Mouse (Mus musculus) liver, embryonic 12.5 days (tissue): ENCODE results near the gene Ski. TPM values are rescaled to one million over a fixed set of nuclear protein-coding genes. Genes with fewer than 3 reads are reported as not detected.

Experiments
- ATAC-seq: fragments of 200-750 bp; cut with Nextera tagmentation; 2 replicates; pipeline ENCODE4 v1.8.0; 2017; ENCODE audit warnings: moderate number of reproducible peaks, mild to moderate bottlenecking, moderate library complexity
- H3K27ac ChIP-seq: fragments of 300-500 bp; sonication (generic); 2 replicates; pipeline ENCODE4 v1.5.1; 2016; ENCODE audit warnings: mild to moderate bottlenecking
- H3K27me3 ChIP-seq: fragments of 300-500 bp; sonication (generic); replicated peaks from 2 replicates; pipeline ENCODE4 v1.6.1; 2016; ENCODE audit warnings: mild to moderate bottlenecking, moderate library complexity
- H3K36me3 ChIP-seq: fragments of 300-500 bp; sonication (generic); 2 replicates; pipeline ENCODE4 v1.6.1; 2016; ENCODE audit warnings: mild to moderate bottlenecking, moderate library complexity
- H3K4me1 ChIP-seq: fragments of 300-500 bp; sonication (generic); 2 replicates; pipeline ENCODE4 v1.6.1; 2016
- H3K4me2 ChIP-seq: fragments of 300-500 bp; sonication (generic); 2 replicates; pipeline ENCODE4 v1.6.1; 2016; ENCODE audit warnings: mild to moderate bottlenecking, moderate library complexity
- H3K4me3 ChIP-seq: fragments of 300-500 bp; sonication (generic); 2 replicates; pipeline ENCODE4 v1.5.1; 2016; ENCODE audit warnings: mild to moderate bottlenecking, moderate library complexity
- H3K9ac ChIP-seq: fragments of 300-500 bp; sonication (generic); 2 replicates; pipeline ENCODE4 v1.6.1; 2016; ENCODE audit warnings: mild to moderate bottlenecking, moderate library complexity
- H3K9me3 ChIP-seq: fragments of 300-500 bp; sonication (generic); replicated peaks from 2 replicates; pipeline ENCODE4 v1.6.1; 2016; ENCODE audit warnings: mild to moderate bottlenecking, moderate library complexity
- WGBS: fragments of 180-500 bp; shearing (Covaris S2); methylation state at CpG from one replicate; pipeline ENCODE4 v1.1.7; 2016; ENCODE audit not compliant: insufficient replicate concordance; 5-methylcytosine and 5-hydroxymethylcytosine counted together
- polyA plus RNA-seq: library from polyadenylated mRNA; unstranded; fragments of >200 nt; fragmentation: Nextera tagmentation; extraction: Ambion mirVana; gene quantifications from 2 replicates; pipeline ENCODE4 v1.2.1, GENCODE M21; 2016

Ski gene
- polyA plus RNA-seq, 1 experiment from 2014 or later: 3.5 TPM

DNA sequence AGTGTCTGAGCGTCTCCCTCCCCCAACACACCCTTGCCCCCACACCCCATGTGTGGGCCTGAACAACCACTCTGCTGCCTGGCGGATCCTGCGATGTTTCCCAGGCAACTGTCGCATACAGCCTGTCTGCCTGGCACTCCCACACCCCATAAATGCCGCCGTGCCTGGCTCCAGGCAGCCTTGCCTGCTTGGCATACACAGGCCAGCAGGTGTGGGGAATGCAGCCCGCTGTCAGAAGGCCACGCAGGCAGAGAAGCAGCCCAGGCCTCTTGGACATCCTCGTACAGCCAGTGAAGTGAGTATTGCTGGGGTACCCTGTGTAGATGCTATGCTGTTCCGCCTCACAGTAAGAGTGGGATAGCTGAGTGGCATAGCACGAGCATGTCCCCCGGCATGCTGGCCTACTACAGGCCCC, 24.3 kb upstream of the Ski start:
- ATAC-seq: no peak
- Histone ChIP-seq H3K4me2 (no peak overlapping the region), H3K27ac (no peak overlapping the region), H3K9me3 (no peaks in the 10 kb centered on the region), H3K9ac (no peak overlapping the region), H3K4me1 (peaks cover 42% of the 10 kb centered on the region), H3K36me3 (no peaks in the 10 kb centered on the region), H3K27me3 (peaks cover 4% of the 10 kb centered on the region; the same call in 1 of the 2 replicates), H3K4me3 (no peak overlapping the region)
- WGBS: 78% methylated on average over 12 of the region's 12 CpGs

DNA sequence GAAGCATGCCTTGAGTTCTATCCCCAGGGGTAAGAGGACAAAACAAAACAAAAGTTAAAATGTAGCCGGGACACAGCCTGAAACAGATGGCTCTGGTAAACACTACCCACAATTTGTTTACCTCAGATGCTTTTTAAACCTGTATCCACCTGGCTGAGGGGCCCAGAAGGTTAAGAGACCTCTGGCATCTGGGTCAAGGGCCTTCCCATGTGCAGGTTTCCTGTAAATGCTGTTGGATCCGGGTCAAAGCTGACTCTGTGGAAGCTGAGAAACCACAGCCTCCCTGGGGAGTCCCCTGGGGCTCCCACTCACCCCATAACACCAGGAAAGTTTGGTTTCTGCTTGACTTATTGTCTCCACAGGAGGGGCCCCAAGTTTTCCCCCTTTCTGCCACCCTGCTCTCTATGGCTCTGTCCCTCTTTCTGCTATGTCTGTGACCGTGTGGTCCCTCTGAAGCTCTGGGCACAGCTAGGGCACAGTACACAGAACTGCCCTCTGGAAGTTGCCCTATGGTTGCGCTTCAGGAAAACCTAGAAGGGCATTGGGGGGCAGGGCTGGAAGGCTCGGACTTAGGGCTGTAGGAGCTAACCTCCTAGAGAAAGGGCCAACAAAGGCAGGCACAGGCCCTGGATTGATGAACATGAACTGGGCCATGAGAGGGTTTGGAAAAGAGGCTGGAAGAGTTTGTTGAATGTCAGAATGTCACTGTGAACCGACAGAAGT, 23.5 kb upstream of the Ski start:
- peaks cover 34% of the 10 kb centered on the region for H3K4me1 ChIP-seq
- no peak for ATAC-seq
- WGBS: 48% methylated on average over 6 of the region's 6 CpGs

DNA sequence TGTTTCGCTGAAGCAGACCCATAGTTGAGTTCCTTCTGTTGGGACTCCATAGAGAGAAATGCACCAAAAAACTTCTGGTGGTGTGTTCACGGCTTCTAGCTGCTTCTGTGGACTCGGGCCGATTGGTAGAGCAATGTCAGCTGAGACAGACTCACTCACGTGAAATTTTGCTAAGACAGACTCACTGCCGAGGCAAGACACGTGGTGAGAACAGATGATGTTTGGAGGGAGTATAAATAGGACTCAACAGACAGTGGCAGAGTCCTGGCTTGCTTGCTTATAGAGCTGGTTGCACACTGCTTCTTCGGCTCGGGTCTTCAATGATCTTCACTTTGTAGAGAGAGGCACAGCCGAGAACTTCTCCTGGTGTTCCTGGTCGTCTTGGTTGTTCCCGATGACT, 20.8 kb upstream of the Ski start:
- Histone ChIP-seq H3K9ac (no peak overlapping the region), H3K4me1 (peaks cover 12% of the 10 kb centered on the region; the same call in 1 of the 2 replicates), H3K27ac (no peak overlapping the region), H3K9me3 (no peaks in the 10 kb centered on the region), H3K4me2 (no peak overlapping the region), H3K4me3 (no peak overlapping the region), H3K36me3 (no peaks in the 10 kb centered on the region), H3K27me3 (peaks cover 5% of the 10 kb centered on the region; the same call in 1 of the 2 replicates)
- WGBS: 59% methylated on average over 12 of the region's 12 CpGs
- ATAC-seq: no peak

More for the DNA sequence above, 23.5 kb upstream of the Ski start:
- no peak overlapping the region for H3K4me2 ChIP-seq
- no peaks in the 10 kb centered on the region for H3K36me3 ChIP-seq
- no peak overlapping the region for H3K4me3 ChIP-seq
- no peak overlapping the region for H3K9ac ChIP-seq
- peaks cover 5% of the 10 kb centered on the region; the same call in 1 of the 2 replicates for H3K27me3 ChIP-seq
- H3K27ac ChIP-seq: no peak overlapping the region
- no peaks in the 10 kb centered on the region for H3K9me3 ChIP-seq

DNA sequence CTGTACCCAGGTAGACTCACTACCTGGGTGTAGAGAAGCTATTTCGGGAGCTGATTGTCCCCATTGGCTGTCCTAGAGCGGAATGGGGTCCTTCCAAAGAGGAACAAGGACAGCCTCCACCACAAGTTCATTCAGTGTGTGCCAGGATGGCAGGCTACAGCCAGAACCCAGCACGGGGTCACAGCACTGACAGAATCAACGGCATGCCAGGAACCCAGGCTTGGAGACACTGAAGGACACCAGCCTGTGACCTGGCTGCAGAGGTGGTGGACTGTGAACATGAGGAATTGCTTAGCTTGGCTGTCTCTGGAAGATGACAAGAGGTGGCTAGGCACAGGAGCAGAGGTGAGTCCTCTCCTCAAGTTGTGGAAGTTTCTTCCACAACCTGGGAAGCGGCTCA, 19.9 kb upstream of the Ski start:
- Histone ChIP-seq H3K4me2 (no peak overlapping the region), H3K36me3 (no peaks in the 10 kb centered on the region), H3K9ac (no peak overlapping the region), H3K4me1 (peaks cover 18% of the 10 kb centered on the region), H3K27me3 (peaks cover 5% of the 10 kb centered on the region; the same call in 1 of the 2 replicates), H3K4me3 (no peak overlapping the region), H3K9me3 (no peaks in the 10 kb centered on the region), H3K27ac (no peak overlapping the region)
- ATAC-seq: no peak
- 77% methylated on average over 5 of the region's 5 CpGs for WGBS

DNA sequence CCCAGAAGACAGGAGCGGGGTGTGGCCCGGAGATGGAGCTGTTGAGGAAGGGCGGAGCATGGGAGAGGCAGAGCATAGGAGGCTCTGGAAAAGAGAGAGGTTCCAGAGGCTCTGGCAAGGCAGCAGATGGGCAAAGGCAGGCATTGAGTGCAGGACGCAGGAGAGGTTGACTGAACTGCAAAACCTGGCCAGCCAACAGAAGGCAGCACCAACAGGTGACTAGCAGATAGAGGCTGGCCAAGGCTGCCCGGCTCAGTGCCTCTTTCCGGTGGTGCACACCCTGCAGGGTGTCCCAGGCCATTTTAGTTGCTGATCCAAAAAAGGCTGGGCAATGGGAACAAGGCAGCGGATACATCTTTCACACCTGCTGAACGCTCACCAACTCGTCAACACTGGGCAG, 19.4 kb upstream of the Ski start:
- no peak overlapping the region for H3K9ac ChIP-seq
- no peak overlapping the region for H3K4me3 ChIP-seq
- H3K36me3 ChIP-seq: no peaks in the 10 kb centered on the region
- H3K9me3 ChIP-seq: no peaks in the 10 kb centered on the region
- ATAC-seq: no peak
- no peak overlapping the region for H3K4me2 ChIP-seq
- peaks cover 21% of the 10 kb centered on the region for H3K4me1 ChIP-seq
- H3K27me3 ChIP-seq: peaks cover 5% of the 10 kb centered on the region; the same call in 1 of the 2 replicates
- H3K27ac ChIP-seq: no peak overlapping the region
- 69% methylated on average over 9 of the region's 9 CpGs for WGBS

DNA sequence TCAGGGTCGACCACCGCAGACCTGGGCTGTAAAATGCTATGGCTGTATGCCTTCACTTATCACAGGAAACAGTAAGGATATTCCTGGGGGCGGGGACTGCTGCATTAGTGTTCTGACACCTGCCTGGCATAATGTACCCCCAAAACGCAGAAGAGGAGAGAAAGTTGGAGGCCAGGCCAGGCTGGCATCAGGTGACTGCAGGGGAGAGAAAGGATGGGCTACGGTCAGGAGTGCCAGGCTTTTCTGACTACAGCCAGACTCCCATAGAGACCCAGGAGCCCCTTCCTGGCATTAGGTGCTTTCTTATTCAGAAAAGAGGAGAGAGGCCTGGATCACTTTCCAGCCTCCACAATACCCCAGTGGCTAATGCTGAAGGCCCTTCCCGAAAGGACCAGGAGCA, 17.1 kb upstream of the Ski start:
- no peak for ATAC-seq
- Histone ChIP-seq H3K9me3 (no peaks in the 10 kb centered on the region), H3K36me3 (no peaks in the 10 kb centered on the region), H3K27ac (no peak overlapping the region), H3K4me3 (no peak overlapping the region), H3K27me3 (peaks cover 9% of the 10 kb centered on the region; the same call in 1 of the 2 replicates), H3K9ac (no peak overlapping the region), H3K4me1 (peaks cover 30% of the 10 kb centered on the region), H3K4me2 (no peak overlapping the region)
- WGBS: 46% methylated on average over 6 of the region's 6 CpGs

DNA sequence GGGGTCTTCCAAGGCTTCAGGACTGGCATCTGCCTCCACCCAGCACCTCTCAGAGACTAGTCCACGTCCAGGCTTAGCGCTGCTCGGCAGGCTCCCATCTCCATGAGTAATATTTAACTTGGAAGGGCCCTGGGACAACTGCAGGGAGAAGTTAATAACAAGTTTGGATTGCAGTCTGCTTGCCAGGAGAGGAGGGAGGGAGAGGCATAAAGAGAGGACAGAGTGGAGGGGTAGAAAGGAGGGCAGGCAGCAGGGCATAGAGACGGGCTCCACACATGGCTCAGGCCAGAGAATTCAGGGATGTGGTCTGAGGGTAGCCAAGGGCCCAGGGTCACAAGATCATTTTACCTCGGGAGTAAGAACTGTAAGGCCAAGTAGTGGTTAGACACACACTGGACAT, 15.9 kb upstream of the Ski start:
- no peaks in the 10 kb centered on the region for H3K9me3 ChIP-seq
- H3K4me2 ChIP-seq: no peak overlapping the region
- peaks cover 9% of the 10 kb centered on the region for H3K27me3 ChIP-seq
- H3K36me3 ChIP-seq: no peaks in the 10 kb centered on the region
- peaks cover 42% of the 10 kb centered on the region for H3K4me1 ChIP-seq
- no peak overlapping the region for H3K4me3 ChIP-seq
- no peak overlapping the region for H3K9ac ChIP-seq
- H3K27ac ChIP-seq: no peak overlapping the region
- no peak for ATAC-seq
- 72% methylated on average over 5 of the region's 5 CpGs for WGBS

DNA sequence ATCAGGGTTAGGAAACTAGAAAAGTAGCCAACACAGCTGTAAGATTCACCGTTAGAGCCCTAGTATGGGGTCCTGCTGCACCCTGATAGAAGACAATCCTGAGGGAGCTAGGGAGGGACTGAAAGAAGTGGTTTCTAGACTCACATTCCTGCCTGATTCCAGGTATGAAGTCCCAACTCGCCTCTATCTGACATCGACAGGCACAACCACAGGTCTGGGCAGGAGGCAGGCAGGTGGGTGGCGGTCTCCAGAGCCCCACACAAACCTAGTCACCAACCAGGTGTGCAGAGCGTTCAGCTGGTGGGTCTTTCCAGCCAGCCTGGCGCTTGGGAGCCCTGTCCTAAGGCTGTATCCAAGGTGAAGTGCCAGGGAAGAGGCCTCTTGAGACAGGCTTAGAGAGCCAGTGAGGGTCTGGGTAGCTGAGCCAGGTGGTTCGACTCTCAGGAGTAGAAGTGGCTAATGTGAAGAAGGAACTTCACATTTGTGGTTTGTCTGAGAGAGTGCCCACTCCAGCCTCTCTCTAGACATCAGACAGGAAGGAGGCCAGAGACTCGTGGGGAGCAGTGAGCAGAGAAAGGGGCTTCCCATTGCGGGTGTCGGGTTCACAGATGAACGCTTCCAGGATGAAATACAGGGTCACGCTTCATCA, 14.5 kb upstream of the Ski start:
- 49% methylated on average over 12 of the region's 12 CpGs for WGBS
- peaks cover 44% of the 10 kb centered on the region for H3K4me1 ChIP-seq

DNA sequence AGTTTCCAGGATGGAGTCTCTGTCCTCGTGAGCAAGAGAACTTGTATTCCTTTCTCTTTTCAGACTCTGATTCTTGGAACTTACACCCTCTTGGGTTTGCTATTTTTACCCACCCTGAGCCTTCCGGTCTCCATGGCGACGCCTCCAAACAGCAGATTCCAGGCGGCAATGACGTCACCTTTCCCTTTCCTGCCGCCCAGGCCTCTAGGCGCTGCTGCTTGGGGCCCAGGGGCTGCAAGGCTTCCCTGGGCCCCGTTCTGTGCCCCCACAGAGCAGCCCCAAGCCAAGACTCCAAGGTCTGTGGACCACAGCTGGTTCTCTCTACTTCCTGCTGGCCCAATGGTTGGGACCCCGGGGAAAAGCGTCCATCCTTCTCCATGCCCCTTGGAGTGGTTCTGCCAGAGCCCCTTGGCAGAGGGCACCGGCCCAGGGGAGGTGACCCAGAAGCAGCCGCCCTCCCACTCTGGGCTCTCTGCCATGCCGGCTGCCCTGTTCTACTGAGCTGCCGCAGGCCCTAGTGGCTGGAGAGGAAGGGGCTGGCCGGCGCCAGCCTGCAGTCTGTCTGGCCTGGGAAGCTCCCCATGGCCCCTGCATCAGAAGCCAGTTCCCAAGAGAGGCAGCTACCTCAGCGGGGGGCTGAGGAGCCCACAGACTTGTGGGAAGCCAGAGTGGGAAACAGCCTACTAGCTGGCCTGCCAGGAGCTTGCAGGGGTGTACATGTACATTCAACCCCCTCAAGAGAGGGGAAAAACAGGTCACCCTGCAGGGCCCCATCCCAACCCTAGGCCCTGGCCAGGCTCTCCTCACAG, 13.1 kb upstream of the Ski start:
- WGBS: 12% methylated on average over 18 of the region's 18 CpGs
- H3K9ac ChIP-seq: no peak overlapping the region; the same call in 1 of the 2 replicates
- H3K4me3 ChIP-seq: no peak overlapping the region
- ATAC-seq: peak; percentile 48
- H3K27me3 ChIP-seq: peaks cover 4% of the 10 kb centered on the region; the same call in 1 of the 2 replicates
- peak overlapping the region; percentile 45 for H3K4me2 ChIP-seq
- H3K4me1 ChIP-seq: peaks cover 44% of the 10 kb centered on the region
- no peaks in the 10 kb centered on the region for H3K9me3 ChIP-seq
- no peaks in the 10 kb centered on the region for H3K36me3 ChIP-seq
- peak overlapping the region; percentile 83 for H3K27ac ChIP-seq

More for the DNA sequence above, 14.5 kb upstream of the Ski start:
- ATAC-seq: no peak
- Histone ChIP-seq H3K4me2 (no peak overlapping the region), H3K9me3 (no peaks in the 10 kb centered on the region), H3K36me3 (no peaks in the 10 kb centered on the region), H3K9ac (no peak overlapping the region), H3K27ac (no peak overlapping the region), H3K27me3 (peaks cover 7% of the 10 kb centered on the region), H3K4me3 (no peak overlapping the region)

DNA sequence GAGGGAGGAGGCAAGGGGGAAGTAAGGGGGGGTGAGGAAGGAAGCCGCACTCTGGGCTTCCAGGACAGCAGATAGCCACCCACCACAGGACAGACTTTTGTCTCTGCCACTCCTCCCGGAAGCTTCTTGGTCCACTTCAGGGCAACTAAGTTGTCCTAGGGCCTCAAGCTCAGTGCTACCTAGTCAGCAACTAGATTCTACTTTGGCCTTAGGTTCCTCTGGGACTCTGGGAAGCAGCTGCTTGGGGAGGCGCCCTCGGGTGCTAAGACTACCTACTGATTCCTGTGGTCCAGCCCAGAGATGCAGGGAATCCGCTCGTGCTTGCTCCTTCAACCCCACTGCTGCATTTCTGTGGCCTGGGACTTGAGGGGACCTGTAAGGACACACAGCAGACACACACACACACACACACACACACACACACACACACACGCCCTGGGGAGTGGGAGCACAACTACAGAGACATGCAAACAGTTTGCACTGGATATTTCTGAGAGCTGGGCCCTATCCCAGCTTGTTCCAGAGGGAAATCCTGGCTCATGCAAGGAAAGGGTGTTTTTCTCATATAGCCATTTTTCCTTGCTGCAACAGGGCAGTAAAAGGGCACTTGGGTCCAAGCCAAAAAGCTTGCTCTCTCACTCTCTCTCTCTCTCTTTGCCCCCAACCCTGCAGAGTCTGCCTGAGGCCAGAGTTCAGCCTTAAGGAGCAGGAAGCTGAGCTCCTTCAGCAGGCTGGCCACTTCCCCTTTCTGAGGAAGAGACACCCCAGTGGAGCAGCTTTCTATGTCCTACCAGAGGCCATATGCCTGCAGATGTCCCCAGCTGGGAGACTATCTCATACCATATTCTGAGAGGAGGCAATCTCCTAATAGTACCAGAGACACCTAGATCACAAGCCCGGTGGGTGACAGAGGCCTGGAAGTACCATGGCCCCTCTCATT, 12.2 kb upstream of the Ski start:
- Histone ChIP-seq H3K4me1 (peaks cover 44% of the 10 kb centered on the region), H3K4me3 (no peak overlapping the region), H3K4me2 (peak overlapping the region; percentile 45), H3K9me3 (no peaks in the 10 kb centered on the region), H3K27ac (peak overlapping the region; percentile 83), H3K27me3 (peaks cover 4% of the 10 kb centered on the region; the same call in 1 of the 2 replicates), H3K36me3 (no peaks in the 10 kb centered on the region), H3K9ac (no peak overlapping the region)
- 0 out of 2 replicates have a peak, but pooled peaks have one; percentile 2 for ATAC-seq
- 20% methylated on average over 8 of the region's 8 CpGs for WGBS

DNA sequence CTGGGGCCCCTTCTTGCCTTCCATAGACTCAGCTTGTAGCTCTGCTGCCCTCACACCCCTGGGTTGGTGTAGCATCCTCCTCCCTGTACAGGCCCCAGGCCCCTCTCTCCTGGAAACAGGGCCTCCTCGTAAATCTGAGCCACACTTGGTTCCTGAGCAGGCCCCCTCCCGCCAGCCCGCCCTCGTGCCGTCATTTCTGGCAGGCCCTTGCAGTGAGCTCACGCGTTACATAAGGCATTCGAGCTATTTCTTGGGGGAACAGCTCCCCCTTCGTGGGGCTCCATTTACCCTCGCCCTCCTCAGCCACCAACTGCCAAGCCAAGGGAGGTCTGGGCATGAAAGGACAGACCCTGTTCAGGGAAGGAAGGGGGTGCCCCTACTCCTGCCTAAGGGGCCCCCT, 11.5 kb upstream of the Ski start:
- Histone ChIP-seq H3K27ac (peak overlapping the region; percentile 83), H3K27me3 (peaks cover 4% of the 10 kb centered on the region; the same call in 1 of the 2 replicates), H3K4me1 (peaks cover 44% of the 10 kb centered on the region), H3K4me3 (no peak overlapping the region), H3K36me3 (no peaks in the 10 kb centered on the region), H3K4me2 (0 out of 2 replicates have a peak overlapping the region, but pooled peaks have one; percentile 14), H3K9ac (no peak overlapping the region), H3K9me3 (no peaks in the 10 kb centered on the region)
- 36% methylated on average over 10 of the region's 10 CpGs for WGBS
- ATAC-seq: no peak
